Mouse (Mus musculus) brain, adult 2 months (tissue): ENCODE data around the gene Cfap46.

Source experiments
- DNase-seq: peaks from one replicate; pipeline ENCODE4 v3.0.0; 2011; ENCODE audit warnings: low read depth, low spot score

The Cfap46 gene

DNA sequence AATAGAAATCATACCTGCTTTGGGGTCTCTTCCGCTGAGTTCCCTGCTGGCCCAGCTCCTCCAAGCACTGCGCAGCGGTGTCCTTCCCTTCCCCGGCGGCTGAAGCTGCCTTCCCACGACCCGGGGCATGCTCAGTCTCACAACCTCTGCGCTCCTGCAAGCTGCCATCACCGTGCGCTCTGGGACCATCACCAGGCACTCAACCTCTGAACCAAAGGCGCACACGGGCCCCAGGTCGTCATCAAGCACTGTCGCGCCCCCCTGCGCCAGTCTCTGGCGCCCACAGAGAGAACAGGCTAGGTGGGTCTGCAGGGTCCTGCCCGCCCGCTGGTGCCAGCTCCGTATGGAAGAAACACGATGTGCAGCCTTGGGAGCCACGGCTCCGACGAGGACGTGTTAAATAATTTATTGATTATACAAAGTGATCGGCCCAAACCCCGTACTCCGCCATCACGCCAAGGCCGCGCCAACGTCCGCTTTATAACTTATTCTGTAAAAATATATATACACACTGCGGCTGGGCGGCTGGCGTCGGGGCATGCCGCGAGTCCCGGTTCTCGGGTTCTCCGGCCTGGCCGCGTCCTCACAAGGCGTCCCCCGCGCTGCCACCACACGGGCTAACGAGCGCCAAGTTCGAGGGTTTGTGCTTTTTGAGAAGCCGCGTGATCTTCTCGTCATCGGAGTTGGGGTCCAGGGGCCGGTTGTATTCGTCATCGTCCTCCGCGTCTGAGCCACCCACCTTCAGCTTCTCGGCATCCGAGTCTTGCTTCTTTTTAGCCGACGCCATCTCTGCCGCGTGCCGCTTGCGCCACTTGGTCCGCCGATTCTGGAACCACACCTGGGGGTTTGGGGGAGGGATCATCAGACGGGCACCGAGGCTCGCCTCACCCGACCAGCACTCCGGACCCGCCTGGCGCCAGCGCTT lies 102.5 kb downstream of the Cfap46 start:
- DNase-seq: peak; percentile 34

DNA sequence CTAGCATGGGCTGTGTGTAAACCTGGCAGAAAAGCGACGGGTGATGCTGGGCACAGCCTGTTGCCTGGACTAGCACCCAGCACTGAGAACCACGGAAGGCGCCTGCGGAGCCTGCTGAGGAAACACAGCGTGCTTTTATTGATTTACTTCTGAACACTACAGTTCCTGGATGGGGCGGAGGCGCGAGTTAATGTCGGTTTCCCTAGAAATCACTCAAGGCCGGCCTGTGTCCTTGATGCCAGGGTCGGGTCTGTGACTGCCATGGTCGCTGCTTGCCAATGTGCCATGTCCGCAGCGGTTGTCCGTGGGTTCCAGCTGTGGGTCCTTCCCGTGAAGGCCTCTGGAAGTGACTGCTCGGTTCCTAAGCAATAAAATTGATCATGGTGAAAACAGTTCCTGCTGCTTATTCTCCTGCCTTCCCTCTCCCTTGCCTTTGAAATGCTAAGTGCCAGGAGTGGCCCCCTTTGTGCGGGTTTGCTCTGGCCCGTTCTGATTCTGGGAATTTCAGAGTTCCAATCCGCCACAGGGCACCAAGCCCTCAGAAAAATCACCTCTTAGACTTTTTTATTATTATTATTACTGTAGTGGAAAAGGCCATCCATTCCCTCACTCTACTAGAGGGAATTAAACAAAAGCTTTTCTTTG lies 104.2 kb downstream of the Cfap46 start:
- DNase-seq: no peak

DNA sequence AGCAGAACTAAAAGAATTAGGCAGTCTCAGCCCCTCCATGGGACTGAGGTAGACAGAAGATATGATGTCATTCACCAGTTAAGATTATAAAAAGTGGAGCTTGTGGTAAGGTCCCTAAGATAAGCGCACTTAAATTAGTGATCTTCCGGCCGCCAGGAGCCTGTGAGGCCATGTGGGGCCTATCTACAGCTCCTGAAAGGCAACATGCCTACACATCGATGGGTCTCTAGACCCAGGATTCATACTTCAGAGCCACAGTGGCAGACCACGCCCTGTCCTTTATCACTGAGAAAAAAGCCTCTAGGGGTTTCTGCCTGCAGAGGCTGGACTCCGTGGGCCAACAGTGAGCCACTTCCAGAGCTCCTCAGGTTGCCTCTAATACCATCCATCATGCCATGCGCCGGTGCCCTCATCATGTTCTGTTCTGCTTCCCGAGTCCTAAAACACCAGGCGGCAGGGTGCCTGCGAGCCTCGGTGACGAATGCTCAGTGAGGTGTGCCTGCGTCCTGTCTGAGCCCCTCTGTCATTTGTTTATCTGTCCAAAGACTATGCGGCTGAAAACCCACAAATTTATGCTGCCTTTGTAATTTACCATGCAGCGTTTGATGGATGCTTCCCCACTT lies 107.4 kb downstream of the Cfap46 start:
- no peak for DNase-seq

- DNase-seq: peak; percentile 82
Measured at GRCm38 (mm10) chr7:139572665-139573064, 111.0 kb downstream of the Cfap46 start.

DNA sequence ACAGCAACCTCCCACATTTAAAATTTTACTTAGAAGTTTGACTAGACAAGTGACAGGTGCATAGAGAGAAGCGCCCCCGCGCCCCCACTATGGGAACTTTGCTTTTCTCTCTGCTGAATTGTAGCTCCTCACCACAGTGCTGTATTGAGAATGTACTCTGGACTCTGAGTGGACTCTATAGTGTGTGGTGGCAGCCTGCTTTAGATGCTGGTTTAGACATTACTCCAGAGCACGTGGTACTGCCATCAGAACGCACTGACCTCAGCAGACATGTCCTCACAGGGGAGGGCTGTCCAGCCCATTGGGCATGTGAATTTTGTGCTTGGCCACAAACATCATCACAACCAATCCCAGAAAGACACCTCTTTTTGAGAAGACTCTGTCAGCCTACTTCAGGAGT lies 112.8 kb downstream of the Cfap46 start:
- no peak for DNase-seq

DNA sequence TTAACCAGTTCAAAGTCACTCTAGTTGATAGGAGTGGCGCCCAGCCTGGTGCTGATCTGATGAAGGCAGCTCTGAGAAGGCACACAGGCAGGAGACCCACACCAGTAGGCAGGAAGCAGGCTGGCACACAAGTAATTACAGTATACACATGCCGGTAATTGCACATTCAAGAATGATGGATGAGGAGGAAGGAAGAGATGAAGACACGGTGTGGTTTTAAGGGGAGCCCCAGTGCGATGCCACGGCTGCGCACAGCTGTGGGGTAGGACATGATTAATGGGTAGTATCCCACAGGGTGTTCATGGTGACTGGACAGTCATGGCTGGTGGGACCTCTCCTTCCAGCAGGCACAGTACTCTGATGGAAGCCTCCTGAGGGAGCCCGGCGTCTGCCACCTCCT lies 117.1 kb downstream of the Cfap46 start:
- DNase-seq: no peak

DNA sequence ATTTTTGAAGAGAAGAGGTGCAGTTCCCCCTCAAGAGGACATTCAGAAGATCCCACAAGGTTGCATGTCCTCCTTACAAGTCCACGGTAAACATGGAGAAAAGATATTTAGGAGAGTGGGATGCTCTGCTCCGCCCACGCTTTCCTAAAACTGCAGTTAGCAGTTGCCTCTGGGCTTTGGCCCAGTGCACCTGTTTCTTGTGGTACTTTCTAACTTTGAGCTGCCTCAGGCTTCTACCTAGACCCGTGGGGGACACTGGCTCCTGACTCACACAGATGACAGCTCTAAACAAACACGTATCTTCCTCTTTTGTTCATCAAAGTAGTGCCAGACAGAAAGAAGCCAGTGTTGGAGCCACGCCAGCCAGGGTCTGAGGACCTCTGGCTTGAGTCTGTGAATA lies 117.6 kb downstream of the Cfap46 start:
- DNase-seq: no peak

- no peak for DNase-seq
Measured at GRCm38 (mm10) chr7:139564161-139564560, 119.5 kb downstream of the Cfap46 start.

DNA sequence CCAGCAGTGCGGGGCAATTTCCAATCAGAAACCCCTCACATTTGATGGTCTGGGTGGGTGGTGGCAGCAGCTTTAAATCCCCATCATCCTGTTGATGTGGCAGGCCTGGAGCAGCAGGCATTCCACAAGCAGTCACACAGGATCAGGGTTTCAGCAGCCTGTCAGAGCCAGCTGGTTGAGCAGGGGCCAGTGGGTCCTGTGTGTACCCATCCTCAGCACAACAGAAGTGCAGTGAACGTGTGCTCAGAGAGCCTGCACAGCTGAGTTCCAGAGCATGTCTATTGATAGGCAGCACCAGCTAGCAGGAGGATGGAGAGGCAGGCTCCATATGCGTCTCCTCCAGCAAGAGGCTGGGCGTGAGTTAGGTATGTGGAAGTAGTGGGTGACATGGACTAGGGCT lies 120.2 kb downstream of the Cfap46 start:
- DNase-seq: no peak

DNA sequence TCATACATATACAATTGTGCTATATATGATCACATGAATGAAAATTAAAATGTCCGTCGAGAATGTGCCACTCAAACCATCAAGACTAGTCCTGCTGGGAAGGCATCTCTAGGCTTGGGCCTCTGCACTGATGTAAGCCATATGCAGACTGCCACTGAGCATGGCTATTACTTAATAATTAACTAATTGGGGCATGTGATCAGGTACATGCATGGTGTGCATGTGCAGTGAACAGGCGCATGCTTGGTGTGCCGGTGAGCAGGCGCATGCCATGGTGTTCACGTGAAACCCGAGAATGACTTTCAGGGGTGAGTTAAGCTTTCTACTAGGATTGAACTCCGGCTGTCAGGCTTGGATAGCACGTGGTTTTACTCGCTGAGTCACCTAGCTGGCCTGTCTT lies 124.0 kb downstream of the Cfap46 start:
- no peak for DNase-seq

- no peak for DNase-seq
Measured at GRCm38 (mm10) chr7:139556746-139557526, 126.7 kb downstream of the Cfap46 start.

GRCm38 (mm10) chr7:139556331-139556730 lies 127.3 kb downstream of the Cfap46 start:
- peak; percentile 37 for DNase-seq

DNA sequence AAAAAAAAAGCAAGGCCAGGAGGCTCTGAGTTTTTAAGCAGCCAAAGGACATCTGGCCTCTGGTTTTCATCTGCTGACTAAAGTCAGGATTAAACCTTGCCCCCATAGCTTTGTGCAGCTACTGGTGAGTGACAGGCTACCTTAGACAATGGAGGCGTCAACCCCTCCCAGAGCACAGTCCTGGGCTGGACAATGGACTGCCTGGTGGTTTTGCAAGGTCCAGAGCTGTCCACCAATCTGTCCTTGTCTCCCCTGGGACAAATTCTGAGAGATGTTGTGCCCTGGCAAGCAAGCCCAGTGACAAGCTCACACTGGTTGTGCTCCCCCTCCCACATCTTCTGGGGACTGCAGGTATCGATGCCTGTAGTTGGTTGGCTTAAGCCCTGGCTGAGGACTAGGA lies 132.1 kb downstream of the Cfap46 start:
- no peak for DNase-seq
